Mouse (Mus musculus) erythroblast, embryonic 14.5 days (primary cell): ENCODE data around the gene Iqgap3. TPM values are rescaled to one million over a fixed set of nuclear protein-coding genes. Genes with fewer than 3 reads are reported as not detected.

Source experiments
- H3K27me3 ChIP-seq: 2 replicates; pipeline ENCODE4 v1.6.1; 2012; ENCODE audit warnings: inconsistent platforms; ENCODE audit not compliant: control insufficient read depth
- H3K36me3 ChIP-seq: 2 replicates; pipeline ENCODE4 v1.6.1; 2012; ENCODE audit warnings: mild to moderate bottlenecking, inconsistent platforms; ENCODE audit not compliant: control insufficient read depth
- H3K4me1 ChIP-seq: 2 replicates; pipeline ENCODE4 v1.6.1; 2012; ENCODE audit warnings: inconsistent platforms; ENCODE audit not compliant: control insufficient read depth
- H3K4me3 ChIP-seq: replicated peaks from 2 replicates; pipeline ENCODE3; 2012; ENCODE audit warnings: moderate library complexity, mild to moderate bottlenecking, inconsistent platforms
- H3K9me3 ChIP-seq: 2 replicates; pipeline ENCODE4 v1.6.1; 2012; ENCODE audit warnings: low read length, inconsistent platforms, mixed read lengths; ENCODE audit not compliant: control insufficient read depth
- GATA1 ChIP-seq: IDR thresholded peaks from 2 replicates; pipeline ENCODE4 v1.6.1; 2012; ENCODE audit warnings: low read length, inconsistent platforms, mixed read lengths
- TAL1 ChIP-seq: IDR thresholded peaks from 3 replicates; pipeline ENCODE4 v1.6.1; 2012; ENCODE audit warnings: low read length, inconsistent platforms, mixed read lengths
- polyA plus RNA-seq: library from polyadenylated mRNA; stranded (reverse); fragments of >175 nt; gene quantifications from 2 replicates; pipeline ENCODE4 v1.2.3, GENCODE M21; 2012

Gene Iqgap3
- polyA plus RNA-seq, 1 experiment = 1.6 TPM

DNA sequence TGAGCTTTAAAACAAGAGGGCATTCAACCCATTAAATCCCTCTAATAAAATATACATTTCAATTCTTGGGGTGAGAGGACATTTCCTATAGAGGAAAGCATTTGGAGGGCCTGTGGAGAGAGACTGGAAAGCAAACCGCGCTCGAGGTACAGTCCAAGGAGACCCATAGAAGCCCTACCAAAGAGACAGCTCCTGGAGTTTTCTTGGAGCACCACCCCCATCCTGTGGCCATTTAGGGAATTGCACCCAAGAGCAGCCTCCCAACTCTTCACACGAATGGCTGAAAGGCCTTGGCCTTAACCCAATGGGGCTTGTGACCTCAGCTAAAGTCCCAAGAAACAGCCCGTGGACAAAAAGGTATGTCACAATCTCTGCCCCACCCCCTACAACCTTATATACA lies 10.0 kb upstream of the Iqgap3 start:
- Histone ChIP-seq H3K9me3 (no peaks in the 10 kb centered on the region), H3K4me1 (no peaks in the 10 kb centered on the region), H3K36me3 (no peaks in the 10 kb centered on the region), H3K27me3 (peaks cover 3% of the 10 kb centered on the region), H3K4me3 (no peak overlapping the region)
- TF ChIP-seq TAL1 (no peak), GATA1 (no peak)

GRCm38 (mm10) chr3:88073631-88074030 lies 8.1 kb upstream of the Iqgap3 start:
- Histone ChIP-seq H3K9me3 (no peaks in the 10 kb centered on the region), H3K27me3 (peaks cover 12% of the 10 kb centered on the region), H3K4me3 (no peak overlapping the region), H3K4me1 (no peaks in the 10 kb centered on the region), H3K36me3 (no peaks in the 10 kb centered on the region)
- TF ChIP-seq TAL1 (no peak), GATA1 (no peak)

GRCm38 (mm10) chr3:88074351-88074750 lies 7.4 kb upstream of the Iqgap3 start:
- Histone ChIP-seq H3K4me3 (no peak overlapping the region), H3K36me3 (no peaks in the 10 kb centered on the region), H3K27me3 (peaks cover 17% of the 10 kb centered on the region), H3K9me3 (no peaks in the 10 kb centered on the region), H3K4me1 (no peaks in the 10 kb centered on the region)
- no peak for TF ChIP-seq TAL1
- TF ChIP-seq GATA1 = no peak

DNA sequence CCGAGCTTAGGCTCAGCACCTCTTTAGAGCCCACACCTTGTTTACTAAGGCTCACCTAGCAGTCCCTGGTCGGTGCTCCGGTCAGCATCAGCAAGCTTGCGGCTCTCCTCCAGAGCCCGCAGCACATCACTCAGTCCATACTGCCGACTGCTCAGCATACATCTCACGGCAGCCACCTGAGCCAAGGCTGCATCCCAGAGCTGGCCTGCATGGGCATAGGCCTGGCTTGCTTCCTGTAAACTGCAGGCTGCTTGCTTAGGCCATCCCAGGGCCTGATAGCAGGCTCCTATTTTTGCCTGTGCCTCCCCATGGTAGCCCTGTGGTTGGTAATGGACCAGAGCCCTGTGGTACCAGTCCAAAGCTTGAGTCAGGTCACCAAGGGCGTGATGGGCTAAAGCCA lies 7.0 kb upstream of the Iqgap3 start:
- TF ChIP-seq TAL1 (no peak), GATA1 (no peak)
- peaks cover 17% of the 10 kb centered on the region for H3K27me3 ChIP-seq
- no peaks in the 10 kb centered on the region for H3K4me1 ChIP-seq
- H3K4me3 ChIP-seq = no peak overlapping the region
- H3K36me3 ChIP-seq = no peaks in the 10 kb centered on the region
- H3K9me3 ChIP-seq = no peaks in the 10 kb centered on the region

DNA sequence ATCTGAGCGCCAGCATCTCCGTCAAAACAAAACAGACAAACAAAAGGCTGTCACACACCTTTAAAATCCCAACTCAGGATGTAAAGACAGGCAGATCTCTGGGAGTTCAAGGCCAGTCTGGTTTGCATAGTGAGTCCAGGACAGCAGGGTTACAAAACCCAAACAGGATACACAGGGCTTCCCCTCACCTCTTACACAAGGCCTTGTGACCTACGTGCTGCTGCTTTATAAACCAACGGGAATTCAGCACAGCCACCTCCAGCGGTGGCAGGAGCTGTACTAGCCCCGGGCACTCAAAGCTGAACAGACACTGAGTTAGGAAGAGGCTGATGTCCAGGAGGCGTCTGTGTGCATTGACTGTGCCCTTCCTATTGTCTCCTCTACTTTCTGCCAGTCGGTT lies 4.3 kb upstream of the Iqgap3 start:
- H3K4me3 ChIP-seq = no peak overlapping the region
- peaks cover 13% of the 10 kb centered on the region for H3K4me1 ChIP-seq
- H3K27me3 ChIP-seq = peaks cover 17% of the 10 kb centered on the region
- TF ChIP-seq GATA1 (no peak), TAL1 (no peak)
- H3K36me3 ChIP-seq = no peaks in the 10 kb centered on the region
- no peaks in the 10 kb centered on the region for H3K9me3 ChIP-seq

DNA sequence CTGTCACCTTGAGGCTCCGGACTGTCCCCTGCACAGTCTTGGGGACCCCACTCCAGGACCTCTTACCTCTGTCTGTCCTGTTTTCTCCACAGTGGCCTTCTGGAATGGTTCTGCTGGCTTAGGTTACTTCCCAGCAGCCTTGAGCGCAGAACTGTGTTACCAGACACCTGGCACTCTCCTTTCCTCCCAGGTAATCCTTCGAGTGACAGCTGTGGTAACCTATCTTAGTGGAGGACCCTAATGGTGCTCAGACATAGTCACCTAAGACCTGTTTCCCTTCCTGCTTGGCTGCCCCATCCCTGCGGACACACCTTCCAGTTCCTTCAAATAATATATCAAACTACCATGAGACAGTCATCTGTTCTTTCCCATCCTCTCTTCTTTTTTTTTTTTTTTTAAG lies 3.6 kb upstream of the Iqgap3 start, which contains the start of gene Ttc24:
Gene Ttc24 (minus strand): TSS at position 101 of the 400 bp plus-strand sequence.
- H3K9me3 ChIP-seq = no peaks in the 10 kb centered on the region
- H3K4me1 ChIP-seq = peaks cover 20% of the 10 kb centered on the region
- no peak within 1 kb of the TSS for H3K4me3 ChIP-seq
- TF ChIP-seq GATA1 (no peak), TAL1 (no peak)
- peaks cover 17% of the 10 kb centered on the region for H3K27me3 ChIP-seq
- H3K36me3 ChIP-seq = no peaks in the 10 kb centered on the region; the same call in 1 of the 2 replicates

GRCm38 (mm10) chr3:88082224-88082618 lies 450 bp downstream of the Iqgap3 start:
- TF ChIP-seq TAL1 (no peak), GATA1 (no peak)
- H3K27me3 ChIP-seq = peaks cover 12% of the 10 kb centered on the region

DNA sequence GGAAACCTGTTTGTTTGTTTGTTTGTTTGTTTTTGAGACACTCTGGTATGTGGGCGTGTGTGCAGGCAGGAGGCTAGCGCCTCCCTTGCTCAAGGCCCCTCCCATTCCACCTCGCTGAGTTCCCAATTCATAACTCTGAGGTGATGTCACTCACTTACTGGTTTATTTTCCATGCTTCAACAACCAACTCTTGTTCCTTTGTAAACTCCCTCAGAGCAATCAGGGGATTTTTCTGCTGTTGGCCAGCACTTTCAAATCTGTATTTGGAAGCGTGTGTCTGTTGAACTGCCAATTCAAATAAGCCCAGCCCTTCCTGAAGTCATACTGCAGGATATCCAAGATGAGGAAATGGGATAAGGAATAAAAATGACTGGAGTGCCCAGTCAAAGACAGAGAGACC lies 892 bp downstream of the Iqgap3 start:
- peaks cover 8% of the 10 kb centered on the region for H3K27me3 ChIP-seq
- H3K4me3 ChIP-seq = peak overlapping the region; percentile 79
- H3K4me1 ChIP-seq = peaks cover 25% of the 10 kb centered on the region
- TF ChIP-seq TAL1 (no peak), GATA1 (no peak)
- H3K36me3 ChIP-seq = peaks cover 36% of the 10 kb centered on the region
- H3K9me3 ChIP-seq = no peaks in the 10 kb centered on the region

More at GRCm38 (mm10) chr3:88082224-88082618, 450 bp downstream of the Iqgap3 start:
- H3K36me3 ChIP-seq = peaks cover 33% of the 10 kb centered on the region
- H3K4me1 ChIP-seq = peaks cover 25% of the 10 kb centered on the region
- no peaks in the 10 kb centered on the region for H3K9me3 ChIP-seq
- peak overlapping the region; percentile 79 for H3K4me3 ChIP-seq

DNA sequence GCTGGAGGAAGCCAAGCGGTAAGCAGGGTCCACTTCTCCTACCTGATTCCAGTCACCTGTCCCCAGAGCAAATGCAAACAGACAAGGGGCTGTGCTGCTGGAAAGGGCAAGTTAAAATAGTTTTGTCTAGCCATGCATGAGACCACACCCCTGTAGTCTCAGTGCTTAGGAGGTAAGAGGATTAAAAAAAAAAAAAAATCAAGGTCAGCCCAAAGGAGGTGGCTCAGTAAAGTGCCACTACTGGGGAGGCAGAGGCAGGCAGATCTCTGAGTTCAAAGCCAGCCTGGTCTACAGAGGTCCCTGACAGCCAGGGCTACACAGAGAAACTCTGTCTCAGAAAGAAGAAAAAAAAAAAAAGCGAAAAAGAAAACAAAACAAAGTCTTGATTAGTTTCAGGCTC lies 2.2 kb downstream of the Iqgap3 start:
- Histone ChIP-seq H3K27me3 (peaks cover 3% of the 10 kb centered on the region), H3K4me3 (no peak overlapping the region), H3K36me3 (peaks cover 48% of the 10 kb centered on the region), H3K9me3 (no peaks in the 10 kb centered on the region), H3K4me1 (peaks cover 25% of the 10 kb centered on the region)
- TF ChIP-seq GATA1 (no peak), TAL1 (no peak)

DNA sequence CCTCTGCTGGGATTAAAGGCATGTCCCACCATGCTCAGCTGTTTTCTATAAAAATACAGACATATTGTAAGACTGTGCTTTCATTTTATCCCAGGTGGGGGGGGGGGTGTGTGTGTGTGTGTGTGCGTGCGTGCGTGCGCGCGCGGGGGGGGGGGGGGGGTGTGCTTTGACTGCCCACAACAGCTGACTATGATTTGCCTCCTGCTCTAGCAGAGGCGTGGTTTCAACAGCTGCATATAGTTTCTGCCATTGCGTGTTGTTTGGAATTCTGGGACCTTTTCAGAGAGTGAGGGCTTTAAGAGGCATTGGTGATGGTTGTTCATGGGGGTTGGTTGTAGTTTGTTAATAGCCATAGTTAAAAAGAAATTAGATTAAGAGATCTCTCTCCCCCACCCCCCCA lies 3.7 kb downstream of the Iqgap3 start:
- TF ChIP-seq GATA1 (no peak), TAL1 (no peak)
- Histone ChIP-seq H3K4me3 (no peak overlapping the region), H3K9me3 (no peaks in the 10 kb centered on the region), H3K4me1 (peaks cover 25% of the 10 kb centered on the region), H3K27me3 (no peaks in the 10 kb centered on the region), H3K36me3 (peaks cover 62% of the 10 kb centered on the region)
